Mouse (Mus musculus) megakaryocyte-erythroid progenitor cell, adult 5-6 weeks (primary cell): ENCODE measurements around the gene Pcna. TPM values are rescaled to one million over a fixed set of nuclear protein-coding genes. Genes with fewer than 3 reads are reported as not detected.
"Not testable (repeated sequence)": the region's sequence is repeated elsewhere in the genome, so short reads cannot be mapped to it uniquely, and the experiment has no call there.

Source experiments
- ATAC-seq: replicated peaks from 2 replicates; pipeline ENCODE4 v1.8.0; 2016; ENCODE audit warnings: mild to moderate bottlenecking, inconsistent platforms; ENCODE audit not compliant: severe bottlenecking, poor library complexity, low FRiP score, low TSS enrichment
- total RNA-seq, 2 experiments: library from RNA; stranded (forward) in 1 of 2; stranded (reverse) in 1 of 2; fragments of 200-1000, 215-1000 nt in 1 of 2; fragments of >200 nt in 1 of 2; fragmentation: Nextera tagmentation in 1 of 2; gene quantifications; 2 replicates each; pipeline ENCODE4 v1.2.3; 2014 to 2017

Pcna gene
- total RNA-seq, 2 experiments from 2014 or later = 719 to 749 TPM

GRCm38 (mm10) chr2:132243370-132243769 is 9.7 kb downstream of the Pcna start:
- no peak for ATAC-seq

- peak; percentile 83 for ATAC-seq
These were observed 12.7 kb downstream of the Pcna start for GRCm38 (mm10) chr2:132240457-132240856.

- ATAC-seq = not testable (repeated sequence)
These were observed 13.7 kb downstream of the Pcna start for GRCm38 (mm10) chr2:132239434-132239833.

- no peak for ATAC-seq
These were observed 17.1 kb downstream of the Pcna start for GRCm38 (mm10) chr2:132235975-132236374.

- no peak for ATAC-seq
These were observed 17.8 kb downstream of the Pcna start for GRCm38 (mm10) chr2:132235291-132235690.

GRCm38 (mm10) chr2:132233985-132234765 is 18.9 kb downstream of the Pcna start:
- no peak for ATAC-seq

GRCm38 (mm10) chr2:132232413-132232945 is 20.6 kb downstream of the Pcna start:
- no peak for ATAC-seq

- no peak for ATAC-seq
These were observed 28.8 kb downstream of the Pcna start for GRCm38 (mm10) chr2:132224359-132224758.

GRCm38 (mm10) chr2:132221611-132222073 is 31.5 kb downstream of the Pcna start:
- ATAC-seq = no peak

- ATAC-seq = no peak
These were observed 41.0 kb downstream of the Pcna start for GRCm38 (mm10) chr2:132211995-132212656.

GRCm38 (mm10) chr2:132210806-132211312 is 42.3 kb downstream of the Pcna start:
- no peak for ATAC-seq

- ATAC-seq = peak; percentile 75
These were observed 44.8 kb downstream of the Pcna start for GRCm38 (mm10) chr2:132208246-132208881.

- no peak for ATAC-seq
These were observed 46.7 kb downstream of the Pcna start for GRCm38 (mm10) chr2:132206316-132206881.

GRCm38 (mm10) chr2:132205549-132205948 is 47.6 kb downstream of the Pcna start:
- ATAC-seq = no peak

GRCm38 (mm10) chr2:132203773-132204172 is 49.3 kb downstream of the Pcna start:
- 0 out of 2 replicates have a peak, but pooled peaks have one; percentile 33 for ATAC-seq

- no peak for ATAC-seq
These were observed 49.9 kb downstream of the Pcna start for GRCm38 (mm10) chr2:132203186-132203585.
